Mouse (Mus musculus): ENCODE results near the gene Stard10.

The Stard10 gene

DNA sequence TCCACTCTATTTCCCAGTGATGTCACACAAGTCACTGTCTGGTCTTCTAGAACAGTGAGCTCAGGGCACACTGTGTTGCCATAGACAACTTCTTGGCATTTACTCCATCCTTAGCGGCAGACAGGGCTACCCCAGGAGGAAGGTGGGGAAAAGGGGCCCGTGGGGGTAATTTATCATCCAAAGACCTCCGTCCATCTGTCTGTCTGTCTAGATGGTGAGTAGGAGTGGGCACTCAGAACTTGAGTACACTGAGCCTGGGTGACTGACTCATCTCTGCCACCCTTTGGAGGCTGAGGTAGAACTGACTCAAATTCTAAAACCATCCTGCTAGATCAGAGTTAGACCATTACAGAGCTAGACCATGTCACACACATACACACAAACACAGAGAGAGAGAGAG lies at the start of gene Stard10:
Stard10 (plus strand) TSS at position 73 of the 400 bp plus-strand sequence.
- no peak for DNase-seq (ENCODE audit: low spot score in 2 of 2)

DNA sequence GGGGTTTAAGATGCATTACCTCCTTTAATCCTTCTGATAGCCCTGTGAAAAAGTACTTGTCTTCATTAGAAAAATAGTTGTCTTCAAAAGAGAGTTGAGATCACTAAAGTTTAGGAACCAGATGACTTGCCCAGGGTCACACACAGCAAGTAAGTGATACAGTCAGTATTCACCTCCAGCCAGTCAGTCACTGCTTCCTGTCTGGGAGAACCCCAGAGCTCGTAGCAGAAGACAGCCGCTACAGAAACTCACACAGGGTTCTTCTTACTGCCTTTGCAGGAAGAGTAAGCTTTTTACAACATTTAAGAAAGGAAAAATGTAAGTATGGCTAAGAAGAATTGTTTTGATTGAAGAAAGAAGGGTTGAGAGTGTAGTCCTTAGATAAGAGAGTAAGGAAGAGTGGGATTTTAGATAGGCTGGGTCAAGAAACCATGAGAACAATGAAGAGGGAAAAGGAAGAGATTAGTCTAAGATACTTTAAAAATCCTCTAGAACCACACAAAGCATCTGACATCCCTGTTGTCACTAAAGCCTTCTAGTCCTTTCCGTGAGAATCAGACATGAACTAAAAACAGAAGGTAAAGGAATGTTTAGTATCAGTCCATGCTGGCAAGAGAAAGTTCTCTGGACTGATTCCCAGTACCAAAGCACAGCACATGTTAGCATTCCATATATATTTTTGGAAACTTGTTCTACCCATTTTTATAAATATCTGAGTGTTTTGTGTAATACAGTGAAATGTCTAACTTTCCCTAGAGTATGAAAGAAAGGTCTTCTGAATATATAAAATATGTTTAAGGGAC lies 49.2 kb upstream of the Stard10 start:
- DNase-seq (ENCODE audit: low spot score in 2 of 2) = peak; percentile 33 to 53

DNA sequence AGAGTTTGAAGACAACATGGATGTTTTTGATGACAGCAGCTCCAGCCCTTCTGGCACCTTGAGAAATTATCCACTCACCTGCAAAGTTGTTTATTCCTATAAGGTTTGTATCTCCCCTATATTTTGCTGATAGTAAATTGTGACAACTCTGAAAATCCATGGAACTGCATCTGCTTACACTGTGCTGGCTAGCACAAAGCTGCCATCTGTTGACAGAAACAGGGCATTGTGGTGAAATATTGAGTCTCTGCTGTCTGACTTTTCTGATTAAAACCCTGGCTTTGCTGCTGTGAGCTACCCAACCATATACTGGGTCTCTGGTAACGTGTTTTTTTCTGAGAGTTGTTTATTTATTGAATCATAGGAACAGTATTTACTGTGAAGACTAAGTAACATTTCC lies 45.3 kb upstream of the Stard10 start:
- no peak for DNase-seq (ENCODE audit: low spot score in 2 of 2)

DNA sequence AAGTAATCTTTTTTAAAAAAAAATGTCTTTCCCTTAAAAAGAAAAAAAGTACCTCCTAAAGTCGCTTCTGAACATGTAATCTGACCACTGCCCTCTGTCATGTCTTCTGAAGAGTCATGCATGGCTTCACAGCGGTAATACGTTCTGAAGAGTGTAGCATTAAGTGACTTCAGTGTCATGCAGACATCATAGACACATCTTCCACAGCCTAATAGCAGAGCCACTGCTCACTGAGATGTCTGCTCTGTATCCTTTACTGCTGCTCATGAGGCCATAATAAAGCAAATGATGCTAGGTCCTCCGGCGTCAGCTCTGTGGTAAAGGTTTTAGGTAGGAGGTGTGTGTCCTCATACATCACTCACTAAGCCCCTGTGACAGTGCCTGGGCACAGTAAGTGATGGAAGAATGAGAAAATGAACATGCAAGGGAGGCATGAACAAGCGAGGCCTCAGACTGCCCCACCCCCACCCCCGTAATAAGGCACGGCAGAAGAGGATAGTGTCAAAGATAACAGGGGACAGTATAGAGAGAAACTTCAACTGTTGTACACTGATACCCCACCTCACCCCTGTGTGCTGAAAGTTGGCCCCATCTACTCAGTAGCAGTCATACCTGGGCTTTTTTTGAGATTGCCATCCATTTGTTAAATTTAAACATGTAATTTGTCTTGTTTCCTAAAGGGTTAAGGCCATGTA lies 44.3 kb upstream of the Stard10 start:
- no peak for DNase-seq (ENCODE audit: low spot score in 2 of 2)

DNA sequence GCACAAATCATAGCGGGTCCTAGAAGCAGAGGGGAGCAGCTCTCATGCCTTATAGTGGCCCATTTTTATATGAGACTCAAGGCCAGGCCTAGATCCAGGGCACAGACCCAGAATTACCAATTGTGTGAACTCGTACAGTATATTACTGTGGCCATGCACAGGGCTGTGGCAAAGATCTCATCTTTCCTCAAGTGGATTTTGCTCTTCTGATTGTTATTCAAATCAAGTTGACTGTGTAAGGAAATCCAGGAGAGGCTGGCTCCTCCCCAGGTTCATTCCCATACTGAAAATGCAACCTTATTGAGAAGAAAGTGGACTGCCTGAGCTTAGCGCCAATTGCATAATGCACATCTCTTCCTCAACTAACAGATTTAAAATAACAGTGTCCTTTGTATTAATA lies 34.2 kb upstream of the Stard10 start:
- DNase-seq (ENCODE audit: low spot score in 2 of 2) = no peak

DNA sequence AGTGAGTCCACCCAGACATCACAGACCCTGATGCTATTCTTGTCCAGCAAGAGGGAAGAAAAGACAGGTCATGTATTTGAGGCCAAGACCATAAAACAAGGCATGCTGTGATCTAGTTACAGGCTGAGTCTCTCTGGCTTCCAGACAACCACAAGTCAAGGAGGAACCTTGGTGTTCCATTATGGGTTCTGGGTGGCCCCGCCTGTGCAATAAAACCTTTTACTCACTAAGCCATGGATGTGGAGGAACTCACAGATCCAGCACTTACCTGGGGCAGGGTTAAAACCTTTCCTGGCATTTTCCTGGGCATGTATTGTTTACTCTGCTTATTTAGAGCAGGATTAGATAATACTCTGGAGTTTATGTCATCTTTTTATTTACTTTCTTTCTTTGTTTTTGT lies 32.4 kb upstream of the Stard10 start:
- no peak for DNase-seq (ENCODE audit: low spot score in 2 of 2)

DNA sequence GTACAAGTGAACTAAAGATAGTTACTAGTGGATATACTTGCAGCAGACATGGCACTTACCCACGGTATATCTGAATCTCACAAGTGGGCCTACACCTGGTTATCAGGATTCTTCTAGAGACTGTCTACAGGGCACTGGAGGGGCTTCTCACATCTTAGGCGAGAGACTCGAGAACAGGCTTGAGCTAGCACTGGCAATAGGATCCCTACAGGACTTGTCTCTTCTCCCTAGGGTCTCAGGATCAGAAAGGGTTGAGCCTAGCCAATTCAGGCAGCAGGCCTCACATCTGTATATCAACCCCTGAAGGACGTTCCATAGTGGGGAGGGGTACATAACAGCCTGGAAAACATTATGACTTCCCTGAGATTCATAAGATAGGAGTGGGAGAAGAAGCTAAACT lies 30.0 kb upstream of the Stard10 start:
- no peak for DNase-seq (ENCODE audit: low spot score in 2 of 2)

DNA sequence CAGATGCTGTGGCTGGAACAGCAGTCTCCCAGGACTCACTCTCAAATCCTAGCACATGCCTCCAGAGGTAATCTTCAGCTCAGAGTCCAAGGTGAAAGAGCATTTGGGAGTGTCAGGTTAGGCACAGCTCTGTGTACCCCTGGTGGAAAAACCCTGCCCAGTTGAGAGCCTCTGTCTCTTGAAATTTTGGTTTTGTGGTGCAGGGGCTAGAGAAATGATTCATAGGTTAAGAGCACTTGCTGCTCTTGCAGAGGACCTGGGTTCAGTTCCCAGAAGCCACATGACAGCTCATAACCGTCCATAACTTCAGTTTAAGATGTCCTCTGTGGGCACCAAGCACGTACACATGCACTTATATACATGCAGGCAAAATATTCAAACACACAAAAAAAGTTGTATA lies 29.1 kb upstream of the Stard10 start:
- no peak for DNase-seq (ENCODE audit: low spot score in 2 of 2)

DNA sequence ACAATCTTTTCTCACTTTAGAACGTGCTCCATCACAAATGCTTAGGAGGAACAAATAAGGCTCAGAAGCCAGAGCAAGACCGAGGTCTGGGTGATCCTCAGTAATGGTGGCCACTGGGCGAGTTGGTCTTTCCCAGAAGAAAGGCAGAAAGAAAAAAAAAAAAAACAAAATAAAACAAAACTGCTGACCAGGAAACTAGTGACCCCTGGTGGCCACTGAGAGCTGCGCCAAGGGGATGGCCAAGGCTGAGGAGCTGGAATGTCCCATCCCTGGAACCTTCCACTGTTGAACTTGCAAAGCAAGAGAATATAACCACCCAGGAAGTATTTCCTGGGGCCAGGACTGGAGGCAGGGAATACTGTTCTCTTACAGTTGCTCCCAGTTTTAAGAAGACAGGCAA lies 28.4 kb upstream of the Stard10 start:
- DNase-seq (ENCODE audit: low spot score in 2 of 2) = no peak

DNA sequence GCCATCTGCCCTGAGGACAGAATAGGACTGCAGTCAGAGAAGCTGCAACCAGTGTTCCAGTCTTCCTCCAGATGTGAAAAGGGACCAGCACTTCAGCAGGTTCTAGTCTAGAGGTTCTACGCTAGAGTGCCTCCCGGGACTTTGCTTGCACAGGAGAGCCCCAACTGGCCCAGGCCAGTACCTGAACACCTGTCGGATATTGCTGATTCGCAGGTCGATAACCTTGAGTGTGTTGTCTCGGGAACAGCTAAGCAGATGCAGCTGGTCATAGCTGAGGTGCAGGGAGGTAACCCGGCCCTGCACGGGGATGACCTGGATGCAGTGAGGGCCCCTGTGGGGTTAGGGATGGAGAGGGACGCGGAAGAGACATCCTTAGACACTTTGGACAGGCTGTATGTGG lies 26.5 kb upstream of the Stard10 start:
- DNase-seq (ENCODE audit: low spot score in 2 of 2) = no peak

DNA sequence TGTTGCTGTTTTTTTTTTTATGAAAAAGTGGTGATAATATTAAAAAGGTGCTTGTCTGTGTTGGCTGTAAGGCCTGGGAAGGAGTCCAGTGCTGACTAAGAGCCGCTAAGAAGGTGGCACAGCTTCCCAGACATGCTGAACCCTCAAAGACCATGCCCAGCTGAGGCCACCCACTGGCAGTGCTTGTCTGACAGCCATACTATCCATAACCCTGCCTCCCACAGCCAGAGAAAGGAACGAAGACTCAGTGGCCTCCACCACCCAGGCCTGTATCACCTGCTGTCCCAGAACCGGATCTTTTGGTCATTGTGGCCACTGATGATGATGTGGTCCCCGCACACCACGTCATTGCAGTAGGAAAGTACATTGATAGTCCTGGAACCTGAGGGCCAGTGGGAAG lies 25.7 kb upstream of the Stard10 start:
- no peak for DNase-seq (ENCODE audit: low spot score in 2 of 2)

DNA sequence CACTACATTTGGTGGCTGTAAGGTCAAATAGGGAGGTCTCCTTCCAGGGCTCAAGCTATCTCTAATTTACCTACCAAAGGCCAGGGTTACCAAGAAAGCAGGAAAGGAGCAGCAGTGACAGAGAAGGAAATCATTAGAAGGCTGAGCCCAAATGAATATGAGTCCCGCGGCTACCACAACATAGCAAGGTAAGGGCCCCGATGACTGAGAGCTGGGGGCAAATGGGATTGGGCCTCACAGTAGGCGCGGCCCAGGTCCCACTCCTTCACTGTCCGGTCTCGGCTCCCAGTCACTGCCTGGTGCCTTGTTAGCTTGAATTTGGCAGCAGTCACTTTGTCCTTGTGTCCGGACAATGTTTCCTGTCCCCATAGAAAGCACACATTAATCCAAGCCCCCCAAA lies 25.2 kb upstream of the Stard10 start:
- DNase-seq (ENCODE audit: low spot score in 2 of 2) = no peak

DNA sequence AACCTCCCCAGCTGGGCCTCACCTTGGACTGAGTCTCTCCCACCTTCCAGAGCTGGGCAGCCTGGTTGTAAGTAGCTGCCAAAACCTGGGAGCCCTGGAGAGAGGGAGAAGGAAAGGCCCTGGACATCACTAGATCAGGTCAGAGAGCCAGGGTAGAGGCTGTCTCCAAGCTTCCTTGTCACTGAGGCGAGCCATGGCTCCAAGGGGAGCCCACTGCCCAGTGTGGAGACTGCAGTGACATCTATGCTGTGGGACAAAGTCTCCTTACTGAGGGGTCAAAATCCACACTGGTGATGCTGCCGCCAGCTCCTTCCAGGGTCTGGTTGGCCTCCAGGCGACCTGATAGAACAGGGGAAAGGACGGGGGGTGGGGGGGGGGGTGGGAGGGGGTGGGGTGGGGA lies 24.8 kb upstream of the Stard10 start:
- DNase-seq (ENCODE audit: low spot score in 2 of 2) = no peak

DNA sequence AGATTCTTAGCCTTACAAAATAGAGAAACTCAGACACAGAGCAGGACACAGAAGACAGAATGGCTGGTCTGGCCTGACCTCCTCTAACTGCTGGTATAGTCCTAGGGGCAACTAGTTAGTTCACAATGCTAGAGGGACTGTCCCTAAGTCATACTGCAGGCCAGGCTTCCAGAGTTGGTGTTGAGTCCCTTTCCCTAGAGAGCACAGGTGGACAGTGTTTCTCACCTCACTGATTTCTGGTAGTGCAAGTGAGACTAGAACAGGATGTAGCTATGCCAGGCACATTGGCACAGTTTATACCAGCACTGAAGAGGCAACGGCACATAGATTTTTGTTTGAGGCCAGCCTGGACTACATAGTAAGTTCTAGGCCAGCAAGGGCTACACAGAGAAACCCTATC lies 24.2 kb upstream of the Stard10 start:
- DNase-seq (ENCODE audit: low spot score in 2 of 2) = no peak

DNA sequence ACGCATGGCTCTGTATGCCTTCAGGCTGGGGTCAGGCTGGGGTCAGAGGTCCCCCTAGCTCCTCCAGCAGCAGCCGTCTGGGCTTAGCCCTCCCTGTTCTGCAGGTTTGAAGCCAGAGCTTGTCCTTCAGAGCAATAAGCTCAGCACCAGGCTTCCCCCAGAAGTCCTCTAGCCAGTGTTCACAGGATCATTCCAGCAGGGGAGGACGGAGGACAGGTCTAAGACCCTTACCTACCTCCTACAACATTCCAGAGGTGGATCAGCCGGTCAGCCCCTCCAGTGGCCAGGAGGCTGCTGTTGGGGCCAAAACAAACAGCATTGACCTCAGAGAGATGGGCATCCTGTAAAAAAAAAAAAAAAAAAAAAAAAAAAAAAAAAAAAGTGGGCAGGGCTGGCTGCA lies 23.7 kb upstream of the Stard10 start:
- DNase-seq (ENCODE audit: low spot score in 2 of 2) = no peak

DNA sequence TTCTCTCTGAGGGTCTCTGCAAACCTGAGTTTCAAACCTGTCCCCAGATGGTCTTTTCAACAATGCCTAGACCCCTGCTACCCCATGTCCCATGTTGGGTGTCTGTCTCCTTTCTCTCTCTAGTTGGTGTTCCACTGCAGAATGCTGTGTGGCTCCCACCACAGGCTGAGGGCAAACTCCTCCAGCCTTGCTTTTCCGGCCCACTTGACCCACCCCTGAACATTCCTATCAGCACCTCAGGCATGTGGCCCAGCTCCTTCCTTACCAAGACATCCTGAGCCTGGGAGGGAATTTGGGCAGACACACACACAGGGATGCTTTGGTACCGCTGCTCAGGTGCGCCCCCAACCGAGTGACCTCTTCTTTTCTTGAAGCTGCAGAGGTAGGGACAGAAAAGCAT lies 23.3 kb upstream of the Stard10 start:
- no peak for DNase-seq (ENCODE audit: low spot score in 2 of 2)

DNA sequence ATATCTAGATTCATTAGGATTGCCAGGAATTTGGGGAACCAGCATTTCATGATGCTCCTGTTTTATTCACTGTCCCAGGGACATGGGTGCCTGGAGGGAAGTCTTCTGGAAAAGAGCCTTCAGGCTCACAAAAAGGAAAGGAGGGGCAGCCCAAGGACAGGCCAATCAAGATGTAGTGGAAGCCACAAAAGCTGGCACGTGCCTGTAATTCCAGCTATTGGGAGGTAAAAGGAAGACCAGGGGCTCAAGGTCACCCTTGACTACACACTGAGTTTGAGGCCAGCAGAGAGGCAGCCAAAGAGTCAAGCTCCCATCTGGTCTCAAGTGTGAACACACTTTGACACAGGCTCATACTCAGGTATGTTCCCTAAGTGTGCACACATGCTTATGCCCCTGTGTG lies 21.4 kb upstream of the Stard10 start:
- no peak for DNase-seq (ENCODE audit: low spot score in 2 of 2)

DNA sequence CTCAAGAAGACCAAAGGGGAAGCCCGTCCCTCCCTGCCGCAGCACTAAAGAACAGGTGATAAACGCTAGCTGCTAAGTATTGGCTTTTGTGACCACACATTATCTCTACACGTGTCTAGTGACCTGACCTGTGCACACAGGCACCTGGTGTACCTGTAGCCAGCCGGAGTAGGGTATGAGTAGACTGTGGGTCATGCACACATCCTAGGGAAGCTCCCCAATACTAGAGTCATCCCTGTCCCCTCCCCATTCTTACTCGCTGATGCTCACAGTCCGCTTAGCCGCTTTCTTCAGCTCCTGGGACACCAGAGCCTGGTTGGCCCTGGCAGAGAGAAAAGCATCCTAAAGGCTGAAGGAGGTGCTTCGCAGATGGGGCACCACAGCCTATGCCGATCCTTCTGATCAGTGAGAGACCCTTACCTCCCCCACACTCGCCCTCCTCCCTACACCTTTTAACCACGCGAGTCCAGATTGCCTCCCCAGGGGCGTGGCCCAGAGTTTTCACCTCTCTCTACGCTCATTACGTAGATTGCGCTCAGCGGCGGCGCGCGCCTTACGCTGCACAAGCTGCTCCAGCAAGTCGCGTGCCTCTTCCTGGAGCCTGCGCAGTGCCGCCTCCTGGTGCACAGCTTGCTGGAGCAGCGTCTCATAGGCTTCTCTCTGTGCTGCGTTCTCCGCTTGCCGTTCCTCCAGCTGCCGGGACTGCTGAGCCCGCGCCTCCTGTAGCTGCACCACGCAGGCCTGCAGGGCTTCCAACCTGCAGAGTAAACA lies 20.4 kb upstream of the Stard10 start:
- peak; percentile 76 to 89 for DNase-seq (ENCODE audit: low spot score in 2 of 2)

DNA sequence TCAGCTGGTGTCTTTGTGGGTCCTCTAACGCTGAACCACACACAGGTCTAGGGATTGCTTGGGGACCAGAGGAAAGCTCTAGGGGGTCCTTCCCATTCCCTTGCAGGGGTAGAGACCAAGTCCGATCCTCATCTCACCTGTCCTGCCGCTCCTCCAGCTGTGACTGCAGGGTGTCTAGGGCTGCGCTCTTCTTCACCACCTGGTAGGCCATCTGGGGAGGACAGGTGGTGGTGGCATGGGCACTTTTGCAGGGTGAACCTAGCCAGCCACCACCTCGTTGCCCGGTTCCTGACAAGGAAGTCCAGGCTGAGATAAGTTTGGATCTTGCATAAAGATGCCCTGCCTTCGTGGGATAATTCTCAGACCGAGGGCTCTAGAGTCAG lies 19.9 kb upstream of the Stard10 start:
- no peak for DNase-seq (ENCODE audit: low spot score in 2 of 2)

DNA sequence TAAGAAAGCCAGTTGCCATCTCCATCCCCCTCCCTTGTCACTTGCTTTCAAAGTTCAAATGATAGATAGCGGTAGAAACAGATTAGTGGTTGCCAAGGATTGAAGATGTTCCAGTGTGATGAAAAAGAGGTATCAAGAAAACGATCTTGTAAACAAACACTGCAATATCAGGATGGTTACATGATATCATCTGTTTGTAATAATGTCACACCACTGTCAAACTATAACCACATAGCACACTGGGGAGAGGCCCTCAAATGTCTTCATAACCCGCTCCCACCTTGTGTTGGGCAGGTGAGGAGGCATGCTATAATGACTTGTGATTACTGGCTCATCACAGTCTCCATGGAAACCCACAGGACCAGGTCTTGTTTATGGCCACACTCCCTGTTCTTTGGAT lies 18.5 kb upstream of the Stard10 start:
- no peak for DNase-seq (ENCODE audit: low spot score in 2 of 2)

DNA sequence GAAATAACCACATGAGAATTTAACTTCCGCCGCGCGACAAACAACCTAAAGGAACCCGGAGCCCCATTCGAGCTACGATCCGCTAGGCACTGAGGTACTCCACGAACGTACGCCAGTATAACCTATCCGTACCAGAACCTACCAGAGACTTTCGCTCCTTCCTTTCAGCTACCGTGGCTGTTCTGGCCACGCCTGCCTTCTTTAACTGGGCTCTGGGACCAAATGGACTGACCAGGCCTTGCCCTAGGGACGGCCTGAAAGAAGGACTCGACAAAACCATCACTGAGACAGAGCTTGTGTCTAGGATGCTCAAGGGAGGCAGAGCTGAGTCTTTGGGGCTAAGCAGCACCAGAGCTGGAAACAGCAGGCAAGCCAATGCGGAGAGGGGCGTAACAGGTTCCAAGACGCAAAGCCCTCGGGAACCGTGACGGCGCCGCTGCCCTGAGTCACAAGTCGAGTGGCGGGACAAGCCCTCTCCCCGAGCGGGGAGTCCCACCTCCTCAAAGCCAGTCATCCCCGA lies 15.5 kb upstream of the Stard10 start:
- DNase-seq (ENCODE audit: low spot score in 2 of 2) = peak in 1 of 2 experiments; percentile 42

DNA sequence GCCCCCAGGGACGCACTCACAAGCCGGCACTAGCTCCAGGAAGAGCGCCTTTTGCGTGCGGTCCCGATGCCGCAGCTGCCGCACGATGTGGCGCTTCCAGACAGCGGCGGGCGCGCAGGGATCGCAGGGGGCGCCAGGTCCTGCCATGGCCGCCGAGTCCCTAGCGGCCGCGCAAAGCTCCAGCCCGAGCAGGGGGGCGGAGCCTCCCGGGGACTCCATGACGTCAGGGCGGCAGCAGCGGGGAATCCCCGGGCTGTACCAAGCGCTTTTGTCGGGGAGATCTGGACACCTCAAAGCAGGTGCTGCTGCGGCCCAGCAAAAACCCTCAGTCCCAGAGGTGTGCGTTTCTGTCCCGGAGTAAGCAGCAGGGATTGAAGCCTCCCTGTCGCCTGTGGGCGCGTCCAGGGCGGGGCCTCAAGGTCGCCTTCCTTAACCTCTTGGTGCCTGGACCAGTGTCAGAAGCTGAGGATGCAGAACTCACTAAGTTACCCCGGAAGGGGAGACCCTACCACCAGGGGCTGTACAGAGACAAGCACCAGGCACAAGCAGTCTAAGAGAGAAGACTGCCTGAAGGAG lies 14.9 kb upstream of the Stard10 start, which contains the start of gene Atg16l2:
Atg16l2 (minus strand) TSS at position 371 of the 576 bp plus-strand sequence.
- peak; percentile 91 for DNase-seq (ENCODE audit: low spot score in 2 of 2)

Measured in left cerebral cortex, adult 9 months (tissue).